Mouse (Mus musculus): ENCODE data around the gene Ackr1. TPM values are rescaled to one million over a fixed set of nuclear protein-coding genes. Genes with fewer than 3 reads are reported as not detected.

Gene Ackr1
- total RNA-seq (2021): 10 to 100 TPM; 76.9 to 81.4 TPM
- long read RNA-seq, experiment 1, partial matches to known transcripts: 0 of 12 reads
- long read RNA-seq, experiment 1, other reads (novel, unspliced or antisense): 8 of 12 reads
- long read RNA-seq, experiment 2, partial matches to known transcripts: 0 of 13 reads
- long read RNA-seq, experiment 2, other reads (novel, unspliced or antisense): 10 of 13 reads

GRCm38 (mm10) chr1:173333312-173334253 lies at the start of gene Ackr1:
TSS of gene Ackr1 (minus strand) at chr1:173333750.
- DNase-seq (ENCODE audit: low spot score in 2 of 2): no peak

DNA sequence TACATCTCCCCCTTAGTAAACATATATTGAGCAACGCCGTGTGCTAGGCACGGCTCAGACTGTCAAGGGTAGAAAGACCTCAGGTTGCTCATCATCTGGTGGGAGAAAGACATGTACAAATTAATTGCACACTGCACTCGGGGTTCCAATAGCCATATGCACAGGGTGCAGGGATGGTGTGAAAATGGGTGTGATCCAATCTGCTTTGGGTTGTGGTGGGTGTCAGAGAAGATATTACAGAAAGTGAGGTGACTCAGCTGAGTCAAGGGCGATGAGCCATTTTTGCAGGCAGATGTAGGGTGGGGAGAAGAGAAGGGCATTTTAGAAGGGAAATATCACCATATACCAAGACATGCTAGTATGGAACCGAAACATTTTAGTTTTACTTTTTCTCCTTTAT lies 47.9 kb upstream of the Ackr1 start:
- DNase-seq (ENCODE audit: low spot score in 2 of 2): no peak

- DNase-seq (ENCODE audit: low spot score in 2 of 2): peak; percentile 73 to 83
Observed at GRCm38 (mm10) chr1:173377380-173378112, 44.0 kb upstream of the Ackr1 start.

DNA sequence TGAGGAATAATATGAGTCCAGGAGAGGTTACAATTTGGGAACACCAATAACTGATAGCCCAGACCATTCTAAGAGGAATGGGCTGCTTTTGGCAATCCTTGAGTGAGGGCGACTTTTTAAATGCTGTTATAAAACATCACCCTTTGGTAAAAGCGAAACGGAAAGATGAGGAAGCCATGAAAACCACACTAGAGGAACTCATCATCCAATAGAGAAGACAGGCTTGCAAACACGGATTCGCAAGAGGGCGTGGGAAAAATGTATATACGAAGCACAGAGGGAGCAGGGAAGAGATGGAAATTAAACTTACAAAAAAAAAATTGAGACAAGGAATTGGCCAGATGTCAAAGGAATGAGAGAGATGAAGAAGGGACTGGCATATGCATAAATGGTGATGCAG lies 40.5 kb upstream of the Ackr1 start:
- DNase-seq (ENCODE audit: low spot score in 2 of 2): no peak

DNA sequence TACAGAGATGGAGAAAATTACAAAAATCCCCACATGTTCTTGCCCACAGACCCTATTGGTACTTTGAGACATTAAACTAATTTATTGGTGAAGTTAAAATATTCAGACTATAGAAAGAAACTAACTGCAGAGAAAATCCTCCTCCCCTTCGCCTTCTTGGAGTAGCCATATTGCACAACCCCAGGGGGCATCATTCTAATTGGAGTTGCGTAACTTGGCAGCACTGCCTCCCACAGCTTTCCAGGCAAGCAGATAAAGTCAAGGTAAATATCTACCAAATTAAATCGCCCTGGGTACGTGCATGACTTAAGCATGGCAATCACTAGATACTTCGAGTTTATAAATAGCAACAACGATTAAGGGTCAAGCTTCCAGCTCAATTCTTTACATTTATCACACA lies 38.0 kb upstream of the Ackr1 start:
- no peak for DNase-seq (ENCODE audit: low spot score in 2 of 2)

GRCm38 (mm10) chr1:173370456-173370855 lies 36.9 kb upstream of the Ackr1 start:
- DNase-seq (ENCODE audit: low spot score in 2 of 2): no peak

DNA sequence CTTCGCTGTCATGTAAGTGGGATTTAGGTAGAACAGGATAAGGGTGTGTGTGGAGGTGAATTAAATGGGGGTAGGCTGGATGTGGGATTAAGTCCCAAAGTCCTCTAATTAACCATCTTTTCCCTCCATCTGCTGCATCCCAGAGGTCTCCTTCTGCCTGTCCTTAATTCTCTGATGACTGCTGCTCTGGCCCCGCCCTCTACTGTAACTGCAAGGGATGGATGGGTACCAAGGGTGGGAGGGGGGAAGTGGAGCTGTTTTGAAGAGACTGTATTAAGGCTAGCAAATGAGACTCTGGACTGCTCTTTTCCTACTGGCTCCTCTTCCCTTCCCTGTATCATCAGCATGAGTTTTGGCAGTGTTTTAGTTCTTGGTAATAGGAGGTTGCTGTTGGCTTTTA lies 36.1 kb upstream of the Ackr1 start:
- DNase-seq (ENCODE audit: low spot score in 2 of 2): no peak

DNA sequence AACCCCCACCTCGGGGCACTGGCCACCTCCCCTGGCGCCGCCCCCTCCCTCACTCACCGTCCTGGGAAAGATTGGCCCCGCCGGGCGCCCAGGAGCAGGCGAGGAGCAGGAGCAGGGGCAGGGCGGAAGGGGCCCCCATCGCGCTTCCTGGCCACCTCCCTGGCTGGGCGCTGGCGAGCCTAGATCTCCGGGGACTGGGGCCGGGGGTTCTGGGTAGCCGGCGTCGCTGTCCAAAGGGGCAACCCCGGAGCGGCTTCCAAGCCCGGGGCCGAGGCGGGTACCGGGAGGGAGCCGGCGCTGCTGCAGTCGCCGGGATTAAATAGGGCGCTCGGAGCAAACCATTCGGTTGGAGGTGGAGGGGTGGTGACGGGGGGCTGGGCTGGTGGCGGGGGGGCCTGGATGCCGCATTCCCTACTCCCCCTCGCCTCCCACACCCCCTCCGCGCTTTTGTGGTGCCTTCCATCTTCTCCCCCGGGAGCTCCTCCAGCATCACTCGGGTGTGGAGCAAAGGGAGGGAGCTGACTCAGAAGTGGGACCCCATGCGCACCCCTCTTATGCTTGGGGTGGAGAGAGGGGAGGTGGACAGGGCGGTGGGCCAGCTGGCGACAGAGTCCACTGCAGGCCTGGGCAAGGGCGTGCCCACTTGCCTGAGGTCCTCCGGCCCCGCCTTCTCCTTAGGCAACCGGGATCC lies 34.0 kb upstream of the Ackr1 start, which contains the start of gene Cadm3:
Cadm3 (minus strand) TSS at position 340 of the 691 bp plus-strand sequence.
- DNase-seq (ENCODE audit: low spot score in 2 of 2): peak; percentile 84 to 86

DNA sequence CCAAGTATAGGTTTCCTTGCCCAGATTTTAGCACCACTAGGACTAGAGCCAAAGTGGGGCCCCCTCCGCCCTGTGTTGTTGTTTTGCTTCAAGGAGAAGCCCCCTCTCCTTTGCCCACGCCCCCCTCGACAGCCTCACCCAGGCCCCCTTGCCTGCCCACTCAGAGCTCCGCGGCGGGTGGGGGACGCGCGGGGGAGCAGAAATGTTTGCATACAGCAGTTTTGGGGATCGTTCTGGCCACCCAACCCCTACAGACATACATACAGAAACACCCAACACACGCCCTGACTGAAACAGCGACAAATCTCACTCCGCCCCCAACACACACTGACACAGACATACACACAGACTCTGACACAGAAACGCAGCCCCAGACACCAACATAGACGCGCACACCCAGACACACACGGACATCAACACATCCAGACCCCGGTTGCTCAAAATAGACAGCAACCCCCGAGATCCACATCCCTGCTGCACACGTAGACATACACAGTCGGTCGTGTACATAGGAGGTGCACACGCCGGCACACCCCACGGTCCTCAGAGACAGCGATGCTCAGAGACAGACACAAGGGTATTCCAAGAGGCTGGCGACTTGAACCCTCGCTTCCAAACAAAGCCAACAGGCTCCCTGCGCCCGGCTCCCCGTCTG lies 33.3 kb upstream of the Ackr1 start:
- peak in 1 of 2 experiments; percentile 42 for DNase-seq (ENCODE audit: low spot score in 2 of 2)

- no peak for DNase-seq (ENCODE audit: low spot score in 2 of 2)
Observed at GRCm38 (mm10) chr1:173365970-173366409, 32.4 kb upstream of the Ackr1 start.

DNA sequence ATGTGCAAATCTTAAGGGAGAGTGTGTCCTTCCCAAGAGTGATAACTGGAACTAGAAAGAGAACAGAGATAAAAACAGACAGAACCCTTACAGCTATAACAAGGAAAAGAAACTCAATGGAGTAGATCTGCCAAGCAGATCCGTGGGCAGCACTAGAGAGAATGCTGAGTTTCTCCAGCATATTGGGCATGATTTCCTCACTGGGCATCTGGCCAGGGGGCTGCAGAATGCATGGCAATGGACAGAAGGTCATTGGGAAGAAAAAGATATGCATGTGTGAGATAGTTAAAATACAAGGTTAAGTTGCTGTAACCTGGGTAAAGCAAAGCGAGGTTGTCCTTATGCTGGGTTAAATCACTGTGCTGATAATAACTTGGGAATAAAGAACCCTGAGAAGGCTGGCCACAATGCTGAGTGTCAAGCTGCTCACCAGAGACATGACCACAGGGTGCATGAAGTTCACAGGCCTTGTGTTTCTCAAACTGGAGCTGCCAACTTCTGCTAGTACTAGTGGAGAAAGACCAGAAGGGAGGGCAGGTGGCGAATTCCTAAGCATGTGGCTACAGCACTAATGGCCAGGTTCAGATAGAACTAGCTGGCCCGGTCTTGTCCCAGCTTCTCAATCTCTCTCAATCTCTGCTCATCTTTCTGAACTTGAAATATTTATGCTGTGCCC lies 30.7 kb upstream of the Ackr1 start:
- no peak for DNase-seq (ENCODE audit: low spot score in 2 of 2)

- no peak for DNase-seq (ENCODE audit: low spot score in 2 of 2)
Observed at GRCm38 (mm10) chr1:173363436-173363835, 29.9 kb upstream of the Ackr1 start.

DNA sequence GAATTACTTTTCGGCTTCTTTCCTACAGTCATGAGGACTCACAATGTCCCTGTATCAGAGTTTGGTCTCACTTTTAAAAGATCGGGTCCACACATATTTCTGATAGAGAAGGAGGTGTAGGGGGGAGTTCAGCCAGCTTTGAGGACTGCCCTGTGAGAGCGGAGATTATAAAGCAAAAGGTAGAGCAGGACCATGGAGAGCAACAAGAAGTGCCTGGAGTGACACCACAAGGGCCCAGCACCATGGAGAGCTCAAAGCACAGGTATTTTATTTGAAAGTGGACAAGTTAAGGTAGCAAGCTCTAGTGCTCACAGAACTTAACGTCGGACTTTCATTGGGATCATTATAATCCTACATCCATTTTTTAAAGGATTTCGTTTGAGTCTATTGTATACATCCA lies 28.1 kb upstream of the Ackr1 start:
- no peak for DNase-seq (ENCODE audit: low spot score in 2 of 2)

DNA sequence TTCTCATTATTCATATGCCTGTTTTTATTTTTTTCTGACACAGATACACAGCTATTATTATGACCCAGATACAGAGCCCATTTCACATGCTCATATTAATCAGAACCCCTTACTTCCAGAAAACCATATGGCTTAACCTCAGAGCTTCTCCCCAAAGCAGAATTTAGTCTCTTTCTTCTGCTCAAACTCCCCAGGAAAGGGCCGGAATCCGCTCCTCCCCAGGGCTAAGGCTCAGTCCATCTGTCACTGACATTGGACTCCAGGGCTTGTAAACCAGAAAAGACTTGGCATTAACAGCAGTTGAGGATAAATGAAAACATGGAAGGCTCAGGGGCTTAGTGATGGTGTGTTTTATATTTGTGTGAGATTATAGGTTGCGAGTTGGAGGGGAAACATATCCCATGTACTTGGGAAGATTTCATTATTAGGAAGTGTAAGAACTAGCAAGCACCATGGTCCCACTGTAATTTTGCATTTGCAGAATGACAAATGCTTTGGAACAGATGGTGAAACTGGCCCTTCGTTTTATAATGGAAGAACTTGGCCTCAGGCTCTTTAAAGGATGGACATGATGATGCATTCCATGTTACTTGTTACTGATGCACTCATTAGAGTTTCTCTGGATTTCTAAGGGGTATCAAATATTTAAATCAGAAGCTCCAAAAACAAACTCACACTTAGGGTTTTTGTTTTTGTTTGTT lies 26.2 kb upstream of the Ackr1 start:
- no peak for DNase-seq (ENCODE audit: low spot score in 2 of 2)

DNA sequence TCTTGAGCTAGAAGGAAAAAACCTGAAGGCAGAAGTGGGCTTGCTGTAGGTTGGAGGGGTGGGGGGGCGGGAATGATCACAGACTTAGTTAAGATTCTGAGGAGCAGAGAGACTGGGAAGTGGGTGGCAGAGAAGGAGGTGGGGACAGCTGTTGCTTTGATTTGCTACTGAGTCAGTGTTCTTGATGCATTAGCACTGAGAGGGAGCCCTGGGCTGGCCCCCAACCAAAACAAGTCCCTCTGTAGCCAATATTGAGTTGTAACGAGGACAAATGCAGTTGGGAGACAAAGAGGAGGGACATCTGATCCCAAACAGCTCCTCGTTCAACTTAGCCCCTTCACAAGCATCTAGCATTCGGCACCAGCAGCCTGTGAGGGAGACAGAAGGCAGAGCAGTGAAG lies 24.2 kb upstream of the Ackr1 start:
- DNase-seq (ENCODE audit: low spot score in 2 of 2): peak in 1 of 2 experiments; percentile 49

DNA sequence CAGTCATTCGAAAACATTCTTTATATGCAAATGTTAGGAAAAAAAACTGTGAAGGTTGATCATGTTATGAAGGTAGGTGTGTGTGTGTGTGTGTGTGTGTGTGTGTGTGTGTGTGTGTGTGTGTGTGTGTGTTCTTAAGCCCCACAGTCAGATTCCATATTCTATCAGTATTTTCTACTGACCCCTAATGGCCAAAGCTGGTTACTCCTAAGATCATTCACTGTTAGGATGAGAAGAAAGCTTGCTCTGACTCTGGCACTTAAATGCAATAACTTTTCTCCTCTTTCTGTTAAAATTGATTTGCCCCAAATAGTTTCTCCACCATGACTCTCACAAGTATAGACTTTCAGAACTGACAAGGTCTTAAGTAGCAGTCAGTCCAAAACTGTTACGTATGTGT lies 23.1 kb upstream of the Ackr1 start:
- DNase-seq (ENCODE audit: low spot score in 2 of 2): no peak

DNA sequence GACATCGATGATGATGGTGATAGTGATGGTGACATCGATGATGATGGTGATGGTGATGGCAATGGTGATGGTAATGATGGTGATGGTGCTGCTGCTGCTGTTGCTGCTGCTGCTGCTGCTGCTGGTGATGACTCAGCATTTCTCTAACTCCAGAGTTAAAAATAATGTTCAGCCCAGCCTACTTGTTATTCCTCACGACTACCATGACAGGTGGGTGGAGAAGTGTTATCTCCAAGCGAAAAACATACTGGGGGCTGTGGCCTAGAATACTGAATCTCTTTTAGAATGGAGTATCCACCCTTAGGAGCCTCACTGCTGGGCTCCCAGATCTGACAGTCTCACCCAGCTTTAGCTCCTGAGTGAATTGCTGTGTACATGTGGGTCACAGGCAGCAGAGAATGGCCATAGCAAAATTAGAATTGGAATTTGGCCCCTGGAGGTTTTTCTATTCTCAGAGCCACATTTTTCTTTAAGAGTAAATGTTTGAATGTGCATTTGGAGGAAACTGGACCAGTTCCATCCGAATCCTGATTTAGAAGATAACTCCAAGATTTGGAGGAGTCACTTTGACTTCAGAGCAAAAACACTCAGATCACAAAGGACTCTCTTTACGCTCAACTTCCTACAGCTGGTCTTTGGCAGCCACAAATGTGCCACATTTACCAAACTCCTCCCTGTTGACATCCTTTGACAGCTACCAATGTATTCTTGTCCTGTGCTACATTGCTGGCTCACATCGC lies 21.7 kb upstream of the Ackr1 start:
- DNase-seq (ENCODE audit: low spot score in 2 of 2): no peak

DNA sequence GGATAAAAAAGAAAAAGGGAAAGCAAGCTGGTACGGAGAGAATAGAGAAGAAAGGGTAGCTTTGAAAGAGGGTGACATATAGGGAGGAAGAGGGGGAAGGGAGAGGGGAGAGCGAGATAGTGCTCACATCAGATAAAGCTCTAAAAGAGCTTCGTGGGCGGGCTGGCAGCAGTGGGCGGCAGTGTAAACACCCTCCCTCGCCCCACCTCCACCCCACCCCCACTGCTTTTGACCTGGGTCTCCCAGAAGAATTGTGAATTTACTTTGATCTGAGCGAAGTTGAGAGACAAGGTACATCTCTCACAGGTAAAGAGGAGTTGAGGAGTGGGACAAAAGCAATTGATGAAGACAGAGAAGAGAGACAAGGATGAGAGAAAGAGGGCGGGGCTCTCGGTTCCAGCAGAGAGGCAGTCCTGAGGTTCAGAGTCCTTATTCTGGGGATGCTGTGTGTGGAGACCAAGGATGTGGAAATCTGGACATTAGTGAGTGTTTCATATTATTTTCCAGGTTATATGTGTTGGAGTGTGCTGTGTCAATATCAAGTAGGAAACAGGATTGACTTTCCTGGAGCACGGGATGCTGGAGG lies 16.9 kb upstream of the Ackr1 start, which contains the start of gene Aim2:
Aim2 (plus strand) TSS at position 508 of the 586 bp plus-strand sequence.
- DNase-seq (ENCODE audit: low spot score in 2 of 2): no peak

All from layer of hippocampus, postnatal 14 days (tissue).